Mouse (Mus musculus) urinary bladder, postnatal 14 days (tissue): ENCODE measurements at regions not wholly inside any gene's neighbourhood (a gene's known extent, or its start where the extent isn't known, plus 50 kb on each side); places are given as distances from the start of the nearest gene placed in this dataset.
"Not testable (repeated sequence)": the region's sequence is repeated elsewhere in the genome, so short reads cannot be mapped to it uniquely, and the experiment has no call there.

ENCODE experiments used
- DNase-seq: peaks from one replicate; pipeline ENCODE4 v3.0.0; 2021; ENCODE audit warnings: low spot score

DNA sequence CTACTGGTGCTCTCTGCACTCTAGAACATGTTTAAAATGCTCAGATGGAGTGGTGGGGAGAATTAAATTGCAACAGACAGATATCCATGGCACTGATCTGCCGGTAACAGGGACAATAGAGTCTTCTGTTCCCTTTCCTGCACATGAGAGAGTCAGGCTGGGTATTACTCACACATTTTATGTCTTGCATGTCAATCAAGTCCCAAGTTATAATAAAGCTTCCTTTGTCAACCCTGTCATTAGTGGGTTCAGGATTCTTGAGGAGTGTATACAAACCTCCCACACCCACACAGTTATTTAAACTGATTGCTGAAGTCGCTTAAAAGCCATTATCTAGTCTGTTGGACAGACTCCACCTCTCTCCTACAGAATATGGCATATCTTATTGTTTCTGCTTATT lies 220.7 kb upstream of the Zfp703 start:
- DNase-seq, result no peak

DNA sequence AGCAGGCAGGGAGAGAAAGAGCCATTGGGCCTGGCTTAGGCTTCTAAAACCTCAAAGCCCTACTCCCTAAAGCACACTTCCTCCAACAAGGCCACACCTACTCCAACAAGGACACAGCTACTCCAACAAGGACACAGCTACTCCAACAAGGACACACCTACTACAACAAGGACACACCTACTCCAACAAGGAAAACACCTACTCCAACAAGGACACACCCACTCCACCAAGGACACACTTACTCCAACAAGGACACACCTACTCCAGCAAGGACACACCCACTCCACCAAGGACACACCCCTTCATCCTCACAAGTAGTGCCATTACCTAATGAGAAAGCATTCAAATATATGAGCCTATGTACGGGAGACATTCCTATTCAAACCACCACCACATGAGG lies 216.4 kb upstream of the Zfp703 start:
- no peak for DNase-seq

- no peak for DNase-seq
These were observed 214.0 kb upstream of the Zfp703 start for GRCm38 (mm10) chr8:26762942-26763778.

DNA sequence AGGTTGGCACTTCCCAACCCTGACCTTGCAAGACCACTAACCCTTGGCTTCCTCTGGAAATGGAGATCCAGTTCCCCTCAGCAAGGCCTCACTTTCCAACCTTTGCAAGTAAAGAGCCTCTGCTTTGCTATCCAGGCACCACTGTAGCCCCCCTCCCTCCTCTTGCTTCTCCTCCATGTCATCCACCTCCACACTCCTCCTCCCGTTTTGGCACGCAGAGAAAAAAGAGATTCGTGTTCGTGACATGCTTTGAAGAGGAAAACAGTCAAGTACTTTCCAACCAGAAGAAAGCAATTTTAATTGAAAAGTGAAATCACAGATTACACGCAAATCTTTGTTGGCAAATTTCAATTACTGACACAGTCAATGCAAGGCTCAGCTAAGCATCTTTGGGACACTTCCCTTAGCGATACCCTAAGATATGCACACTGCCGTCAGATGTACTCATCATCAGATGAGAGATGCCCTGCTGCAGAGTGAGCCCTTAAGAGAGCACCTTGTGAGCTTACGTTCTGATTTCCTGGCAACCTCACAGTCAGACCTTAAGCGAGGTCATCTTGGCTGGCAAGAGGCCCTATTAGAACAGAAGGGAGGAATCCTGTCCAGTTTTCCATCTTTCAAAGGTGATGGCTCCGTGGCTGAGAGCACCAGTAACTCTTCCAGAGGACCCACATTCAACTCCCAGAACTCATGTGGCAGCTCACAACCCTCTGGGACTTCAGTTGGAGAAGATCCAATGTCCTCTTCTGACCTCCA lies 208.5 kb upstream of the Zfp703 start:
- no peak for DNase-seq

DNA sequence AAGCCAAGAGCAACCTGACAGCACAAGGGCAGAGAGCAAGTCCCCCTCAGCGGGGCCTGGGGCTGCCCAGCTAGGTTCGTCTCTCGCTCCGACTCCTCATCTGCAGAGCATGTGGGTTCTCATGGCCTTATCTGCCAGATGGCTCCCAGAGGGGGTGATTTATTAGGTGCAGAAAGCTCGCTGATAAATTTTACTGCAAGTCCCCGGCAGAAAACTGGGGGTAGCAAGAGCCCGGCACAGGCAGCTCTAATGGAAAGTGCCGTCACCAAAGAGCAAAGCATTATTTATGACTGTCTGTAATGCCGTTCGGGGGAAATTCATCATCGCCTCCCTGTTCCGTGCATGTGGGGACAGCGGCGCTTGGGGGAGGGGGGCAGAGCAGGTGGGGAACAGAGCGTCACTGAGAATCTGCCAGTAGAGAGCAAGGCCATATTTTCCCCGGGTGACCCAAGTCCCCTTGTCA lies 206.7 kb upstream of the Zfp703 start:
- peak; percentile 34 for DNase-seq

DNA sequence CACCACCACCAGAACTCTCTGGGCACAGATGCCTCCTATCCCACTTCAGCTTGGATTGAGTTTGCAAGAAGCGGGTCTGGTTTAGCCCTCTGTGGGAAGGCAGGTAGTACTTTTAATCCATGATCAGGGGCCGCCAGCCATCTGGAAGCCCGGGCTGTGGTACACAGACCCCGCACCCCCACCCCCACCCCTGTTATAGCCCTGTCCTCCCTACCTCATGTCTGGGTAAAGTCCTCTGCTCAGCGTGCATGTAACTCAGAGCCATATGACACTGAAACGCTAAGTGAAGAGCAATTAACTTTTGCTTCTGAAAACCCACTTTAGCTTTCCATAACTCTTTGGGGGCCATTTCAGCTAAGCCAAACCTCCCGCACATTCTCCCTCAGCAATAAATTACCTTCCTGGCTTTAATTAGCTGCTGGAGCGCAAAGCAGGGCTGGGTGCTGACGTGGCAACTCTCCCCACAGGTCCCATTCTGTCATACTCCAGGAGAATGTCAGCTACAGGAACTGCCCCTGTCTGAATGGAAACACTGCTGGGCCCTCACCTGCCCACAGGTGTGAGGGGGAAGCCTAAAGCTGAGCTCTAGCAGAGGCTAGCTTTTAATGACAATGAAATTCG lies 198.1 kb upstream of the Zfp703 start:
- DNase-seq, result no peak

DNA sequence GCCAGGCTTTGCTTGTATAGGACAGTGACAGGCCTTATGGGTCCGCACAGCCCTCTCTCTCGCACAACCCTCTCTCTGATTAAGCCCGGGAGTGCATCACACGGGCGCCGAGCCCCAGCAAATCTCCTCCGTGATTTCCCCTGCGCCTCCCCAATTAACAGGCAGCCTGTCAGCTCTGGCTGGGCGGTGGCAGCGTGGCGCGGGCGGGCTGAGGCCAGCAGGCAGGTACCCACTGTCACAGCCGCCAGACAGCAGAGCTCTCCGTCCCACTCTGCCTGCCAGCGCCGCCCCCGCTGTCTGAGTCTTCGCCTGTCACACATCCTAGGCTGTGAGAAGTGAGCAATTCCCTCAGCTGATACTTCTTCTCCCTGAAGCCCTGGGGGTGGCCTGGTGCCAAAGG lies 196.6 kb upstream of the Zfp703 start:
- DNase-seq, result no peak

DNA sequence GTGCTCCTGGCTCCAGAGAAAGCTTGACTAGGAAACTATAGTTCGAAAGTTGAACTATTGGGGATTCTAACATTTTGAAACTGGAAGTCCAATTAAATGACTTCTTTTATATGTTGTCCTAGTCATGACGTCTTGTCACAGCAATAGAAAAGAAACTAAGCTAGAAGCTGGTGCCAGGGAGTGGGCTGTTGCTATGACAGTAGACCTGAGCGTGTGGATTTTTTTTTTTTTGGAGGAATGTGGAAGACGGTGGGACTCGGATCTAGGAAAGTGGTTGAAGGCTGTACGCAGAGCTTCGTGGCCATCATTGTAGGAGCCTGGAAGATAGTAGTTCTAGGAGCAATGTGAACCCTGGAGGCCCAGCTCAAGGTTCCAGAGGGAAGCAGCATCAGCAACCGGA lies 194.2 kb upstream of the Zfp703 start:
- DNase-seq, result not testable (repeated sequence)

- DNase-seq, result no peak
These were observed 192.7 kb upstream of the Zfp703 start for GRCm38 (mm10) chr8:26784381-26784780.

GRCm38 (mm10) chr8:26791795-26792194 lies 185.3 kb upstream of the Zfp703 start:
- no peak for DNase-seq

- DNase-seq, result peak; percentile 73
These were observed 183.4 kb upstream of the Zfp703 start for GRCm38 (mm10) chr8:26793606-26794292.

DNA sequence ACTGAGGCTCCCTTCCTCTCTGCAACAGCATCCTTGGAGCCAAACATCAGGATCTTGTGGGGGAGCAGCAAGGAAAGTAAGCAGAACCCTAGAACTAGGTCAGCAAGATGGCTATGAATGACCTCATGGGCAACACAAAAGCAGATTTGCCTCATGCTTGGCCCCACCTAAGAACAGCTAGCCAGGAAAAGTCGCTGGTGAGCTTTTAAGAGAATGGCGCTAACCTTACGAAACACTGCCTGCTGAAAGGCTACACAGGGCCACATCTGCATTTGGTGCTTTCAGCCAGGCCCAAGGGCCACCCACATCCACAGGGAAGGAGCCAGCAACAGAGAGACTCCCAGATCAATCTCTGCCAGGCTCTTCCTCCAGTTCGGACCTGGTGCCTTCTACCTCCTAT lies 182.7 kb upstream of the Zfp703 start:
- no peak for DNase-seq

DNA sequence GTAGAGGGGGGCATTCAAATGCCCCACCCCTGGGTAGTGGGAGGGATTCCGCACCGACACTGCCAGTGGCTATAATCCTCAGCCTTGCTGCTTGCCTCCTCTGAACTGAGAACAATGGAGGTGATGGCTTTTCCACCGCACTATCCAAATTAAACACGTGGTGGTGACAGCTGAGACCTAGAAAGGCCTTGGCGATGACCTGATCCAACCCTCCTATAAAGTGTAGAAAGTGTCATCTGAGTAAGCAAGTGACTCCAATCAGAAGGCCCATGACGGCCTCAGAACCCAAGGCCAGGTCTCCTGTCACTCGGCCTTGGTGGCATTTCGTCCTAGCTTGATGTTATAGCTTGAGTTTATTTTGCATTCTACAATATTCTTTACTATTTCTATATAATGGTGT lies 181.5 kb upstream of the Zfp703 start:
- DNase-seq, result no peak

DNA sequence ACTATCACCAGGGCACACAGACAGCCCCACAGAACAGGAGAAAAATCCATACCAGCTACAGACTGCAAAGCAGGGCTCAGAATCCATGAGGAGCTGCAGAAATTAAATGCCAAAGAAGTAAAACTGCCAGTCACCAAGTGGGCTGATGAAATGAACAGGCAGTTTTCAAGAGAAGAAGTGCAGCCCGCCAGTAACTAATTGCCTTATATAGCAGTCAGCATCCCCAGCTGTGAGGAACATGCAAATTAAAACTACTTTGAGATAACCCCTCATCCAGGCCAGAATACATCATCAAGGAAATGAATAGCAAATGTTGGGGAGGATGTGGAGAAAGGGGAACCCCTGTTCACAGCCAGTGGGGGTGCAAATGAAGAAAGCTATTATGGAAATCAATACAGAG lies 177.3 kb upstream of the Zfp703 start:
- no peak for DNase-seq

- no peak for DNase-seq
These were observed 173.0 kb upstream of the Zfp703 start for GRCm38 (mm10) chr8:26804089-26804488.

DNA sequence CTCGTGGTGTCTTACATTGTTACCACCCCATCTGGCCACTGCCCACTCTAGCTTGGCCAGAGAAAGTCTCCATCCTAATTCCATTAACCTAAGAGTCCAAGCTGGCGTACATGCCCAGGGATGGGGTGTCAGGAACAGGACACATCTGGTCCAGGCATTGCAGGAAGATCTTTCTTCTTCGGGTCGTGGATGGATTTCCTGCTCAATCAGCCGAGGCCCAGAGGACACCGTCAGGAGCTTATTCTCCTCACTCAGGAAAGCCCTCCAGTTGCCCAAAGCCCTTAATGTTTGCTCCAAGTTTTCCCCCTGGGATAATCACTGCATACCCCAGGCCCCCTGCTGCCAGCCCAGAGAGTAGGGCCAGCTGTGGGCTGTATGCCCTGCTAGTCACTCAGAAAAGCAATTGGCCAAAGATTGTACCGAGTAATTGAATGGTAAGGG lies 172.2 kb upstream of the Zfp703 start:
- no peak for DNase-seq

DNA sequence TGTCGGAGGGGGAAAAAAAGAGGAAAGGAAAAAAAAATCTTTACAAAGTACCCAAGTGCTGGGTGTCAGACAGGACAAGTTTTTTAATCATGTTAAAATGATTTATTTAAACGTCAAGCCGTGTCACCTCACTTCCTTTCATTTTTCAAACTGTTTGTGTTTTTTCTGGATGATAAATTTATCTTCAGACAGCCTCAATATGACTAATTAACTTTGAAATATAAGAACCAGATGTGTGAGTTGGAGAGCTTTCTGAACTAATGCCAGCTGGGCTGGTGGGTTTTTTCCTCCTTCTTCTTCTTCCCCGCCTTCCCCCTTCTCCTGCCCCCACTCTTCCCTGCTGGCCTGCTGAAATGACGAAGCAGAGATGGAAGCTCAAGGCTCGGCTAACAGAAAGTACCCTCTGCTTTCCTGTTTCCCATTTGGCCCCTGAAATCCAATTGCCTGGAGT lies 171.7 kb upstream of the Zfp703 start:
- peak; percentile 7 for DNase-seq

- peak; percentile 39 for DNase-seq
These were observed 168.9 kb upstream of the Zfp703 start for GRCm38 (mm10) chr8:26808111-26808651.

DNA sequence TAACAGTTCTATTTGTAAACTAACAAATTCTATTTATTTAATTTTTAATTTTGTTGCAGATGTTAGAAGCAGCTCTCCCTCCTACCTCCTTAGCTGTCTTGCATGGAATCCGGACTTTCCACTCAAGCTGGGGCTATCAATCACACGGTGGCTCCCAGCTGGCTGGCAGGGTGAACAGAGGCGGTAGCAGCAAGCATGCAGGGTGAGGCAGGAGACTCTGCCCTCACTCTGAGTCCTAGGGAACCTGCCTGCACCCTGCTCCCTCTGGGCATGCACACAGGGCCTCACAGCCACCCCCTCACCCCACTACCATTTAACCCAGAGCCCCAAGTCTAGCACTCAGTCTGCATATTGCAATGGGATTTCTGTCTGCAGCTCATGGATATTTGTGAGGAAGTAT lies 168.4 kb upstream of the Zfp703 start:
- peak; percentile 65 for DNase-seq

DNA sequence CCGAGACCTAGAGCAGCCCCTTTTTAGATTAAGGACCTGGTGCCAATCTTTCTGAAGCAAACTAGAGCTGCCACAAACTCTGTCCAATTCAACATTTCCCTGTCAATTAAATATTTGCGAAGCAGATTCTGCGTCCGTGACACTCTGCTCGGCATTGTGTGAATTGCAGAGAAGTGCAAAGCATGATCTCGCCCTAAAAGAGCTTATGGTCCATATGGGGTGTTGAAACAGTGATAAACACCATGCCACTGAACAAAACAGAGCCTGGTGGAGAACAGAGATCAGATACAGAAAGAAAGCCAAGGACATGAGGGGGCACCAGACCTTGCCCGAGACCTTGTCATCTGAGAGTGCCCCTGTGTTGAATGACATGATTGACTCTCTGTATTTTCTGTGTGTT lies 167.2 kb upstream of the Zfp703 start:
- no peak for DNase-seq

- no peak for DNase-seq
These were observed 165.4 kb upstream of the Zfp703 start for GRCm38 (mm10) chr8:26811533-26812236.
